Mouse (Mus musculus) myocyte (in vitro differentiated cells): ENCODE results near the gene Gm20388. TPM values are rescaled to one million over a fixed set of nuclear protein-coding genes. Genes with fewer than 3 reads are reported as not detected.

Source experiments
- H3K27me3 ChIP-seq: one replicate; pipeline ENCODE4 v1.6.1; 2011; ENCODE audit not compliant: control insufficient read depth, insufficient read depth, insufficient read length
- H3K36me3 ChIP-seq: one replicate; pipeline ENCODE4 v1.6.1; 2011; ENCODE audit not compliant: control insufficient read depth, insufficient read depth
- H3K4me2 ChIP-seq: one replicate; pipeline ENCODE4 v1.6.1; 2011; ENCODE audit warnings: low read depth, control low read depth
- H3K4me3 ChIP-seq: one replicate; pipeline ENCODE4 v1.5.1; 2011; ENCODE audit warnings: mild to moderate bottlenecking, control low read depth, moderate library complexity
- H3K79me2 ChIP-seq: one replicate; pipeline ENCODE4 v1.6.1; 2011; ENCODE audit not compliant: control insufficient read depth, insufficient read depth
- H3ac ChIP-seq: one replicate; pipeline ENCODE4 v1.6.1; 2011; ENCODE audit not compliant: control insufficient read depth, insufficient read length
- CEBPB ChIP-seq: IDR thresholded peaks from 2 replicates; pipeline ENCODE4 v1.6.1; 2011; ENCODE audit warnings: mild to moderate bottlenecking, moderate library complexity; ENCODE audit not compliant: poor library complexity, insufficient read depth, severe bottlenecking
- E2F4 ChIP-seq: IDR thresholded peaks from one replicate; pipeline ENCODE4 v1.6.1; 2011; ENCODE audit warnings: mild to moderate bottlenecking, control low read depth, moderate library complexity; ENCODE audit not compliant: insufficient read depth
- MAX ChIP-seq: IDR thresholded peaks from one replicate; pipeline ENCODE4 v1.6.1; 2011; ENCODE audit warnings: low read depth, mild to moderate bottlenecking, control low read depth
- MYOD1 ChIP-seq, 3 experiments: IDR thresholded peaks; one replicate each; pipeline ENCODE4 v1.6.1; 2011; ENCODE audit warnings: control low read depth in 2 of 3, low read depth in 2 of 3, mild to moderate bottlenecking in 2 of 3, moderate library complexity in 1 of 3; ENCODE audit not compliant: insufficient read length in 2 of 3, control insufficient read depth in 1 of 3
- MYOG ChIP-seq, 3 experiments: IDR thresholded peaks; one replicate each; pipeline ENCODE4 v1.6.1; 2011; ENCODE audit warnings: control low read depth in 2 of 3, low read depth in 2 of 3, mild to moderate bottlenecking in 2 of 3; ENCODE audit not compliant: insufficient read length in 2 of 3, control insufficient read depth in 1 of 3, insufficient read depth in 1 of 3
- POLR2A ChIP-seq: IDR thresholded peaks from one replicate; pipeline ENCODE4 v1.6.1; 2011; ENCODE audit warnings: low read depth, mild to moderate bottlenecking, control low read depth, moderate library complexity; ENCODE audit not compliant: insufficient read length
- POLR2AphosphoS2 ChIP-seq: IDR thresholded peaks from one replicate; pipeline ENCODE4 v1.6.1; 2011; ENCODE audit warnings: low read depth, control low read depth; ENCODE audit not compliant: insufficient read length
- REST ChIP-seq: IDR thresholded peaks from one replicate; pipeline ENCODE4 v1.6.1; 2011; ENCODE audit warnings: mild to moderate bottlenecking, control low read depth, moderate library complexity; ENCODE audit not compliant: insufficient read depth, insufficient read length
- SRF ChIP-seq: IDR thresholded peaks from one replicate; pipeline ENCODE4 v1.6.1; 2011; ENCODE audit warnings: low read depth; ENCODE audit not compliant: control insufficient read depth, insufficient read length
- TCF12 ChIP-seq: IDR thresholded peaks from one replicate; pipeline ENCODE4 v1.6.1; 2011; ENCODE audit warnings: mild to moderate bottlenecking, control low read depth; ENCODE audit not compliant: poor library complexity, insufficient read depth, severe bottlenecking
- TCF3 ChIP-seq: IDR thresholded peaks from one replicate; pipeline ENCODE4 v1.6.1; 2011; ENCODE audit warnings: low read depth, control low read depth; ENCODE audit not compliant: insufficient read length
- USF1 ChIP-seq: IDR thresholded peaks from one replicate; pipeline ENCODE4 v1.6.1; 2011; ENCODE audit warnings: low read depth, mild to moderate bottlenecking, control low read depth, moderate library complexity
- polyA plus RNA-seq: library from polyadenylated mRNA; unstranded; fragments of >200 nt; fragmentation: generic; extraction: Trizol; gene quantifications from one replicate; pipeline ENCODE4 v1.2.1, GENCODE M21; 2012; ENCODE audit warnings: missing spikeins

The Gm20388 gene
- polyA plus RNA-seq, 1 experiment, result 15.3 TPM

GRCm38 (mm10) chr8:120243222-120243621, 332.6 kb downstream of the Gm20388 start:
- no peak overlapping the region for H3K4me3 ChIP-seq
- no peak overlapping the region for H3K4me2 ChIP-seq
- H3K36me3 ChIP-seq, result no peaks in the 10 kb centered on the region
- H3K79me2 ChIP-seq, result peaks cover 35% of the 10 kb centered on the region
- peak; percentile 99 for TF ChIP-seq CEBPB
- TF ChIP-seq MYOD1 (IDR thresholded peaks at IDR 0.05; ENCODE audit: control insufficient read depth in 1 of 3, insufficient read length in 2 of 3, low read depth in 2 of 3), result no peak
- no peak overlapping the region for H3ac ChIP-seq
- no peaks in the 10 kb centered on the region for H3K27me3 ChIP-seq

GRCm38 (mm10) chr8:120243916-120244451, 333.3 kb downstream of the Gm20388 start:
- Histone ChIP-seq H3K36me3 (no peaks in the 10 kb centered on the region), H3K4me2 (no peak overlapping the region), H3K27me3 (no peaks in the 10 kb centered on the region), H3K79me2 (peaks cover 35% of the 10 kb centered on the region), H3K4me3 (no peak overlapping the region), H3ac (no peak overlapping the region)
- peak in 2 of 3 experiments; percentile 53 to 75 for TF ChIP-seq MYOD1 (IDR thresholded peaks at IDR 0.05; ENCODE audit: control insufficient read depth in 1 of 3, insufficient read length in 2 of 3, low read depth in 2 of 3)
- no peak for TF ChIP-seq SRF
- no peak for TF ChIP-seq E2F4
- no peak for TF ChIP-seq USF1
- TF ChIP-seq MAX, result no peak
- no peak for TF ChIP-seq POLR2A
- TF ChIP-seq MYOG (IDR thresholded peaks at IDR 0.05; ENCODE audit: control insufficient read depth in 1 of 3, insufficient read depth in 1 of 3, insufficient read length in 2 of 3, low read depth in 2 of 3), result peak in 1 of 3 experiments; percentile 80
- TF ChIP-seq REST, result no peak
- no peak for TF ChIP-seq TCF3
- no peak for TF ChIP-seq CEBPB
- TF ChIP-seq POLR2AphosphoS2, result no peak
- no peak for TF ChIP-seq TCF12

- no peak for TF ChIP-seq USF1
- TF ChIP-seq REST, result no peak
- TF ChIP-seq MYOD1 (IDR thresholded peaks at IDR 0.05; ENCODE audit: control insufficient read depth in 1 of 3, insufficient read length in 2 of 3, low read depth in 2 of 3), result no peak
- TF ChIP-seq MAX, result no peak
- H3K27me3 ChIP-seq, result no peaks in the 10 kb centered on the region
Measured at GRCm38 (mm10) chr8:120244553-120244952, 333.9 kb downstream of the Gm20388 start.

GRCm38 (mm10) chr8:120247618-120248017, 337.0 kb downstream of the Gm20388 start:
- Histone ChIP-seq H3K4me3 (no peak overlapping the region), H3K79me2 (peaks cover 27% of the 10 kb centered on the region), H3K27me3 (no peaks in the 10 kb centered on the region), H3ac (no peak overlapping the region), H3K36me3 (no peaks in the 10 kb centered on the region), H3K4me2 (no peak overlapping the region)
- TF ChIP-seq REST (no peak), E2F4 (no peak), SRF (no peak), POLR2AphosphoS2 (no peak), USF1 (no peak), TCF12 (no peak), MAX (no peak), MYOG (IDR thresholded peaks at IDR 0.05; ENCODE audit: control insufficient read depth in 1 of 3, insufficient read depth in 1 of 3, insufficient read length in 2 of 3, low read depth in 2 of 3) (no peak), MYOD1 (IDR thresholded peaks at IDR 0.05; ENCODE audit: control insufficient read depth in 1 of 3, insufficient read length in 2 of 3, low read depth in 2 of 3) (no peak)

More at GRCm38 (mm10) chr8:120244553-120244952, 333.9 kb downstream of the Gm20388 start:
- Histone ChIP-seq H3K36me3 (no peaks in the 10 kb centered on the region), H3K79me2 (peaks cover 35% of the 10 kb centered on the region), H3K4me3 (no peak overlapping the region), H3ac (no peak overlapping the region), H3K4me2 (no peak overlapping the region)

GRCm38 (mm10) chr8:120248031-120248430, 337.4 kb downstream of the Gm20388 start:
- H3K27me3 ChIP-seq, result no peaks in the 10 kb centered on the region
- TF ChIP-seq CEBPB (no peak), TCF12 (no peak), USF1 (no peak), REST (no peak), TCF3 (no peak), MYOG (IDR thresholded peaks at IDR 0.05; ENCODE audit: control insufficient read depth in 1 of 3, insufficient read depth in 1 of 3, insufficient read length in 2 of 3, low read depth in 2 of 3) (no peak), MYOD1 (IDR thresholded peaks at IDR 0.05; ENCODE audit: control insufficient read depth in 1 of 3, insufficient read length in 2 of 3, low read depth in 2 of 3) (no peak), SRF (no peak), POLR2AphosphoS2 (no peak), MAX (no peak), POLR2A (no peak), E2F4 (no peak)
- H3K4me2 ChIP-seq, result no peak overlapping the region
- H3K79me2 ChIP-seq, result peaks cover 31% of the 10 kb centered on the region
- no peak overlapping the region for H3K4me3 ChIP-seq
- no peaks in the 10 kb centered on the region for H3K36me3 ChIP-seq
- no peak overlapping the region for H3ac ChIP-seq
